29 mouse cellular contexts compared by ENCODE assay signal in the genomic region with DNA sequence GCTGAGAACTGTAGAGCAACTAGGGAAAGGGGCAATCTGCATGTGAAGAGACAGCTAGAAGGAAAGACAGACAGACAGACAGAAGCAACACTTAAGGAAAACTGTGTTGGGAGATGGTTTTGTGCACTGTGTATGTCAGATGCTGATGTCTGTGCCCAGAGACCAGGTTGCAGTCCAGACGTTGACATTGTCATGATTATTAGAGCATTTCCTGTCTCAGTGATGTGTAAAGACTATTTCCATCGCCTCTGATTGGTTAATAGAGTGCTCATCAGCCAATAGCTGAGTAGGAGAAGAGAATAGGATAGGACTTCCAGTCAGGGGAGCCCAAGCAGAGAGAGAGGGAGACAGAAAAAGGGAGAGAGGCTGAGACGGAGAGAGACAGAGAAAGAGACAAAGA. TPM values are rescaled to one million over a fixed set of nuclear protein-coding genes. Genes with fewer than 3 reads are reported as not detected.
"Had no signal": no experiment of that assay in that cellular context is flagged by ENCODE, and none has a peak within 500 bp of the region (broad histone marks: within the 10 kb centered on the region; RNA-seq: fewer than 3 reads in every experiment).

No protein-coding gene starts in this region.

- ATAC-seq: forebrain, embryonic 13.5 days; forebrain, embryonic 15.5 days; forebrain, embryonic 16.5 days; forebrain, postnatal 0 days had no signal

- H3K9me3 ChIP-seq: embryonic facial prominence, embryonic 10.5 days; embryonic facial prominence, embryonic 12.5 days; embryonic facial prominence, embryonic 13.5 days; embryonic facial prominence, embryonic 15.5 days; forebrain, embryonic 10.5 days; forebrain, embryonic 12.5 days; forebrain, embryonic 13.5 days; forebrain, embryonic 15.5 days; heart, embryonic 10.5 days had no signal

- DNase-seq: cerebellum, postnatal 36 days; embryo, embryonic 11 days; forebrain, postnatal 0 days; gastrocnemius, adult 2 months; gastrocnemius, postnatal 10 days; gastrocnemius, postnatal 14 days; gastrocnemius, postnatal 25 days; heart, adult 11 months; heart, adult 18-20 months; heart, adult 2 months had no signal

- H3K4me1 ChIP-seq: embryonic facial prominence, embryonic 12.5 days; forebrain, embryonic 15.5 days; heart, embryonic 10.5 days had no signal

- H3K4me3 ChIP-seq: embryonic facial prominence, embryonic 10.5 days; embryonic facial prominence, embryonic 12.5 days; embryonic facial prominence, embryonic 13.5 days; embryonic facial prominence, embryonic 15.5 days; erythroblast, embryonic 14.5 days; forebrain, embryonic 10.5 days; forebrain, embryonic 12.5 days; forebrain, embryonic 13.5 days; forebrain, embryonic 15.5 days; gastrocnemius, adult 2 months; heart, adult 2 months; heart, embryonic 10.5 days had no signal

- H3K27ac ChIP-seq: embryonic facial prominence, embryonic 10.5 days; embryonic facial prominence, embryonic 12.5 days; embryonic facial prominence, embryonic 13.5 days; embryonic facial prominence, embryonic 15.5 days; forebrain, embryonic 10.5 days; forebrain, embryonic 12.5 days; forebrain, embryonic 13.5 days; forebrain, embryonic 15.5 days; gastrocnemius, adult 2 months; heart, adult 2 months; heart, embryonic 10.5 days had no signal

- H3K36me3 ChIP-seq: embryonic facial prominence, embryonic 10.5 days; embryonic facial prominence, embryonic 12.5 days; embryonic facial prominence, embryonic 13.5 days; embryonic facial prominence, embryonic 15.5 days; forebrain, embryonic 10.5 days; forebrain, embryonic 12.5 days; forebrain, embryonic 15.5 days; heart, embryonic 10.5 days had no signal

- H3K4me2 ChIP-seq: embryonic facial prominence, embryonic 12.5 days; embryonic facial prominence, embryonic 13.5 days; embryonic facial prominence, embryonic 15.5 days; forebrain, embryonic 12.5 days; forebrain, embryonic 13.5 days; forebrain, embryonic 15.5 days; heart, embryonic 11.5 days had no signal

- H3K27me3 ChIP-seq: embryonic facial prominence, embryonic 12.5 days; embryonic facial prominence, embryonic 13.5 days; embryonic facial prominence, embryonic 15.5 days; forebrain, embryonic 12.5 days; forebrain, embryonic 13.5 days; forebrain, embryonic 15.5 days had no signal

- H3K9ac ChIP-seq: embryonic facial prominence, embryonic 12.5 days; embryonic facial prominence, embryonic 13.5 days; embryonic facial prominence, embryonic 15.5 days; forebrain, embryonic 12.5 days; forebrain, embryonic 13.5 days; forebrain, embryonic 15.5 days; forebrain, postnatal 0 days had no signal

RNA-seq across cellular contexts. Expression of gene Spp2, which starts 25.8 kb away (rescaled TPM):
- total RNA-seq: common myeloid progenitor, adult 5-6 weeks; gastrocnemius, adult 18-20 months; gastrocnemius, adult 2 months; gastrocnemius, adult 8-10 months; gastrocnemius, postnatal 14 days; gastrocnemius, postnatal 25 days; granulocyte monocyte progenitor cell, adult 5-6 weeks; heart, adult 18-20 months; heart, adult 2 months; heart, adult 8-10 months had no signal
- polyA plus RNA-seq: embryonic facial prominence, embryonic 12.5 days; embryonic facial prominence, embryonic 13.5 days; embryonic facial prominence, embryonic 15.5 days; erythroblast, embryonic 14.5 days; forebrain, embryonic 10.5 days; forebrain, embryonic 11.5 days; forebrain, embryonic 12.5 days; forebrain, embryonic 13.5 days; forebrain, embryonic 15.5 days; gonadal fat pad, adult 2 months; heart, adult 2 months had no signal
